Mouse (Mus musculus) neural tube, embryonic 11.5 days (tissue): ENCODE data around the gene Rab7b. TPM values are rescaled to one million over a fixed set of nuclear protein-coding genes. Genes with fewer than 3 reads are reported as not detected.

Source experiments
- ATAC-seq: fragments of 200-750 bp; cut with Nextera tagmentation; 2 replicates; pipeline ENCODE4 v1.8.0; 2017; ENCODE audit warnings: moderate number of reproducible peaks, mild to moderate bottlenecking, moderate TSS enrichment, moderate library complexity; ENCODE audit not compliant: insufficient read depth, low FRiP score, low TSS enrichment
- DNase-seq: peaks from one replicate; pipeline ENCODE4 v3.0.0-alpha.2; 2015; ENCODE audit warnings: low spot score
- H3K27ac ChIP-seq: fragments of 300-500 bp; sonication (generic); 2 replicates; pipeline ENCODE4 v1.5.1; 2014; ENCODE audit warnings: low read depth, mild to moderate bottlenecking, low read length
- H3K27me3 ChIP-seq: fragments of 300-500 bp; sonication (generic); 2 replicates; pipeline ENCODE4 v1.6.1; 2014; ENCODE audit warnings: mild to moderate bottlenecking, low read length, mixed read lengths; ENCODE audit not compliant: control insufficient read depth, insufficient read depth
- H3K36me3 ChIP-seq: fragments of 300-500 bp; sonication (generic); 2 replicates; pipeline ENCODE4 v1.6.1; 2014; ENCODE audit warnings: mild to moderate bottlenecking, low read length, moderate library complexity, mixed read lengths; ENCODE audit not compliant: control insufficient read depth, insufficient read depth
- H3K4me1 ChIP-seq: fragments of 300-500 bp; sonication (generic); 2 replicates; pipeline ENCODE4 v1.6.1; 2014; ENCODE audit warnings: low read length, mixed read lengths; ENCODE audit not compliant: control insufficient read depth, insufficient read depth
- H3K4me2 ChIP-seq: fragments of 300-500 bp; sonication (generic); 2 replicates; pipeline ENCODE4 v1.6.1; 2014; ENCODE audit warnings: low read depth, mild to moderate bottlenecking, moderate library complexity
- H3K4me3 ChIP-seq: fragments of 300-500 bp; sonication (generic); 2 replicates; pipeline ENCODE4 v1.5.1; 2014; ENCODE audit warnings: low read depth, low read length
- H3K9ac ChIP-seq: fragments of 300-500 bp; sonication (generic); 2 replicates; pipeline ENCODE4 v1.6.1; 2014; ENCODE audit warnings: mild to moderate bottlenecking, low read length
- H3K9me3 ChIP-seq: fragments of 300-500 bp; sonication (generic); 2 replicates; pipeline ENCODE4 v1.6.1; 2016; ENCODE audit warnings: low read length; ENCODE audit not compliant: control insufficient read depth
- WGBS: fragments of 180-500 bp; shearing (Covaris S2); extraction: QIAGEN DNeasy Blood & Tissue Kit; methylation state at CpG from one replicate; pipeline ENCODE4 v1.1.7; 2014; 5-methylcytosine and 5-hydroxymethylcytosine counted together
- polyA plus RNA-seq: library from polyadenylated mRNA; unstranded; fragments of >200 nt; fragmentation: Nextera tagmentation; extraction: Ambion mirVana; gene quantifications from 2 replicates; pipeline ENCODE4 v1.2.1, GENCODE M21; 2014

Rab7b gene
- polyA plus RNA-seq, 1 experiment from 2014 or later = 0.62 TPM

DNA sequence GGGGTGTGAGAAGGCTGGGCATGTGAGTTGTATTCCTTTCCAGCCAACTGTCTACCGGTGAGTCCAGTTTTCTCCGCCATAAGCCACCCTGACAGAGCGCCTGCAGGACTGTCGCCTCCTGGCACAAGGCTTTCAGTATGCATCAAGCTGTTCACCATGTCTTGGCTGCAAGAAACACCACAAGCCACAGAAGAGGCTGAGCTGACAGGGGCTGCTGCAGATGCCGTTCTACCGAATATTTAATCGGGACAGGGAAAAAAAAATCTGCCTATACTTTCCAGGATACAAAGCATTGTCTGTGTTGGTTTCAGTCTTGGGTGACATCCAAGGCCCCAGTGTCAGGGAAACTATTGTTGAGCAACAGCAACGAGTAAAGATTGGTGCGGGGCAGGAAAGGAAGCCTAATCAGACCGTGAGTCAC lies 63.4 kb downstream of the Rab7b start:
- no peak overlapping the region for H3K27ac ChIP-seq
- WGBS = 77% methylated on average over 10 of the region's 10 CpGs
- H3K27me3 ChIP-seq = no peaks in the 10 kb centered on the region
- ATAC-seq (no peak), DNase-seq (no peak)
- H3K36me3 ChIP-seq = no peaks in the 10 kb centered on the region
- no peaks in the 10 kb centered on the region for H3K9me3 ChIP-seq
- no peak overlapping the region for H3K9ac ChIP-seq
- H3K4me3 ChIP-seq = no peak overlapping the region
- H3K4me1 ChIP-seq = no peaks in the 10 kb centered on the region
- no peak overlapping the region for H3K4me2 ChIP-seq

GRCm38 (mm10) chr1:131754212-131754829 lies 65.8 kb downstream of the Rab7b start:
- Histone ChIP-seq H3K9ac (no peak overlapping the region), H3K4me1 (no peaks in the 10 kb centered on the region), H3K27ac (no peak overlapping the region), H3K4me3 (no peak overlapping the region), H3K4me2 (no peak overlapping the region), H3K27me3 (no peaks in the 10 kb centered on the region), H3K9me3 (no peaks in the 10 kb centered on the region), H3K36me3 (no peaks in the 10 kb centered on the region)
- ATAC-seq = no peak
- WGBS = 83% methylated on average over 3 of the region's 3 CpGs
- no peak for DNase-seq

GRCm38 (mm10) chr1:131754916-131755315 lies 66.4 kb downstream of the Rab7b start:
- DNase-seq (no peak), ATAC-seq (no peak)
- Histone ChIP-seq H3K27me3 (no peaks in the 10 kb centered on the region), H3K9me3 (no peaks in the 10 kb centered on the region), H3K9ac (no peak overlapping the region), H3K4me3 (no peak overlapping the region), H3K36me3 (no peaks in the 10 kb centered on the region), H3K27ac (no peak overlapping the region), H3K4me2 (no peak overlapping the region), H3K4me1 (no peaks in the 10 kb centered on the region)
- WGBS = 94% methylated on average over 4 of the region's 4 CpGs

DNA sequence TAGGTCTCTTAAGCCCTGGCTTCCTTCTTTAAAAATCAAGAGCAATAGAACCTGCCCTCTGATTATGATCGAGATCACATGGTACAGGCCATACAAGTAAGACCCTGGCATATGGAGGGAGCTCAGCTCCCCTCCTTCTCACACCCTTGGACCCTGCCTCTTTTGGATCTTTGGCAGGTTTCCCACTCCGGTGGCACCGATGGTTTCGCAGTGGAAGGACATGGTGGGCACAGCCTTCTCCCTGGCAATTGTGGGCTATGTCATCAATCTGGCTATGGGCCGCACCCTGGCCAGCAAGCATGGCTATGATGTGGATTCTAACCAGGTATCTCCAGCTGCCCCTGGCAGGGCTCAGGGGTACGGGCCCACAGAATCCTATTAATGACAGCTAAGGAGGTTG lies 68.7 kb downstream of the Rab7b start:
- no peaks in the 10 kb centered on the region for H3K36me3 ChIP-seq
- DNase-seq = no peak
- no peak overlapping the region for H3K9ac ChIP-seq
- H3K4me1 ChIP-seq = no peaks in the 10 kb centered on the region
- H3K9me3 ChIP-seq = no peaks in the 10 kb centered on the region
- ATAC-seq = no peak
- H3K27me3 ChIP-seq = no peaks in the 10 kb centered on the region
- no peak overlapping the region for H3K4me2 ChIP-seq
- H3K27ac ChIP-seq = no peak overlapping the region
- 88% methylated on average over 6 of the region's 6 CpGs for WGBS
- no peak overlapping the region for H3K4me3 ChIP-seq

DNA sequence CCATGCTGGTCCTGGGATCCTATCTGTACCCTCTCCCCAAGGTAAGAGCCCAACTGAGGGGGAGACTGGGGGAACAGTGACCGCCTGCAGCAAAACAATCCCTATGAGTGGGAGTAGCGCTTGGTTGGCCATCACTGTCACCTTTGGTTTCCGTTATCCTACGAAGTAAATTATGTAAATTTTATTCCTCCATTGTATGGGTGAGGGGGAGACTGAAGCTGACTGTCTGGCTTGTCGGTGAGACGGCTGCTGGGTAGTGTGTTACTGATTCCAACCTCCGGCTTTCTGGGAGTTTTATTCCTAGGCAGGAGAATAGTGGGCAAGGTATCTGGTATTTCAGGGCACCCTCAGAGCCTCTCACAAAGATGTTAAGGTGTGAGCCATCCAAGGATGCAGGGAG lies 70.3 kb downstream of the Rab7b start:
- WGBS = 73% methylated on average over 7 of the region's 7 CpGs
- Histone ChIP-seq H3K4me3 (no peak overlapping the region), H3K27me3 (no peaks in the 10 kb centered on the region), H3K9ac (no peak overlapping the region), H3K36me3 (no peaks in the 10 kb centered on the region), H3K4me1 (no peaks in the 10 kb centered on the region), H3K4me2 (no peak overlapping the region), H3K27ac (no peak overlapping the region), H3K9me3 (no peaks in the 10 kb centered on the region)
- ATAC-seq (no peak), DNase-seq (no peak)

DNA sequence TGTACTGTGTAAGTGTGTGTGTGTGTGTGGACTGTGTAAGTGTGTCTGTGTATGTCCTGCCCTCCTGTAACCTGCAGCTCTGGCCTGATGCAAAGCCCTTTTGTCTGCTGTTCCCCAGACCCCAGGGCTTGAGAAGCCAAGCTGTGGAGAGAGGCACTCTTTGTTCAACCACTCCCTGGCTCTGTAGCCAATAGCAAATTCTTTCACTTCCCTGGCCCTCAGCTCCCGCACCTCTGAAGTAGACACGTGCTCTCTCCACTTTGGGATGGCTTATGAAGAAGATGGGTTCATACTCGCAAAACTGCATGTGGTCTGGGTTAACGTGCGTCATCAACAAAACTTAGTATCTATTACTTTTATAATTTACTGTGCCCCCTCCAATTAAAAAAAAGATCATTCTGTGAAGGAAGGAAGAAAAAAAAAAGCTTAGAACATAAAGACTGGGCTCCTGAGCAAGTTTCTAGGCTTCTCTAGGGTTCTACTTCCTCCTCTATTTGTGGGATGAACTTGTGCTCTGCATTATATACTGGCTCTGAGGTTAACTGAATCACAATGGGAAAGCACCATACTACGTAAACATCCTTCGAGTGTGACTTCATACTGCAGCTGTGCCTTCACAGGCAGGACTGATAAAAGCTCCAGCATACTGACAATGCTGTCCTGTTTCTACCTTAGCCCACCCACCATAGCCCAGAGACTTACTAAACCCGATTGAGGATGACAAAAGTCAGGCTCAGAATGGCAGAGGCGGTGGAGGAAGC lies 71.4 kb downstream of the Rab7b start:
- DNase-seq (no peak), ATAC-seq (no peak)
- no peaks in the 10 kb centered on the region for H3K9me3 ChIP-seq
- no peaks in the 10 kb centered on the region for H3K27me3 ChIP-seq
- WGBS = 79% methylated on average over 9 of the region's 9 CpGs
- no peaks in the 10 kb centered on the region for H3K4me1 ChIP-seq
- H3K4me3 ChIP-seq = no peak overlapping the region
- no peaks in the 10 kb centered on the region for H3K36me3 ChIP-seq
- H3K27ac ChIP-seq = no peak overlapping the region
- no peak overlapping the region for H3K9ac ChIP-seq
- H3K4me2 ChIP-seq = no peak overlapping the region

- Histone ChIP-seq H3K27ac (no peak overlapping the region), H3K9me3 (no peaks in the 10 kb centered on the region), H3K27me3 (no peaks in the 10 kb centered on the region), H3K4me2 (no peak overlapping the region), H3K4me3 (no peak overlapping the region), H3K36me3 (no peaks in the 10 kb centered on the region), H3K9ac (no peak overlapping the region), H3K4me1 (no peaks in the 10 kb centered on the region)
- no peak for DNase-seq
- ATAC-seq = no peak
- 94% methylated on average over 3 of the region's 3 CpGs for WGBS
Measured at GRCm38 (mm10) chr1:131760428-131760820, 71.9 kb downstream of the Rab7b start.

GRCm38 (mm10) chr1:131761079-131761831 lies 72.8 kb downstream of the Rab7b start:
- no peak overlapping the region for H3K27ac ChIP-seq
- no peak overlapping the region for H3K4me3 ChIP-seq
- 85% methylated on average over 13 of the region's 13 CpGs for WGBS
- H3K27me3 ChIP-seq = no peaks in the 10 kb centered on the region
- H3K36me3 ChIP-seq = no peaks in the 10 kb centered on the region
- no peaks in the 10 kb centered on the region for H3K9me3 ChIP-seq
- no peak overlapping the region for H3K4me2 ChIP-seq
- no peak overlapping the region for H3K9ac ChIP-seq
- DNase-seq (no peak), ATAC-seq (no peak)
- H3K4me1 ChIP-seq = no peaks in the 10 kb centered on the region
